Mouse (Mus musculus) MN1 (cell line): ENCODE measurements at regions not wholly inside any gene's neighbourhood (a gene's known extent, or its start where the extent isn't known, plus 50 kb on each side); places are given as distances from the start of the nearest gene placed in this dataset.

Source experiments
- DNase-seq: peaks from one replicate; pipeline ENCODE4 v3.0.0-alpha.2; 2016; ENCODE audit warnings: low spot score

DNA sequence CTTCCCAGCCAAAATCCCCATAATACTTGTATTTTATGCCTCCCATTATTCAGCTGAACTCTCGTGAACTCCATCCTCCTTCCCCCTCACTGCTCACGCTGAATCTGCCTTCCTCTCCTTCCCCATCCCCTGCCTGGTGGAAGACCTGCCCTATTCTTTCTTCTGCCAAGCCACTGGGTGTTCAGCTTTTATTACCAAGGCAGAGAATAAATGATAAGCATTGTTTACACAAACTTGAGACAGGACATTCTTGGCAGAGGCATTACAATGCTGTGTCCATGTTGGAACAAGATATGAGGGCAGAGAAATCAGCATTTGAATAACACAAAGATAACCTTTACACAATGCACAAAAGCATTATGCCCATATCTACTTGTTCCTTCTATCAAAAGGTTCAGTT, 80.2 kb downstream of the Dhrs2 start:
- no peak for DNase-seq

DNA sequence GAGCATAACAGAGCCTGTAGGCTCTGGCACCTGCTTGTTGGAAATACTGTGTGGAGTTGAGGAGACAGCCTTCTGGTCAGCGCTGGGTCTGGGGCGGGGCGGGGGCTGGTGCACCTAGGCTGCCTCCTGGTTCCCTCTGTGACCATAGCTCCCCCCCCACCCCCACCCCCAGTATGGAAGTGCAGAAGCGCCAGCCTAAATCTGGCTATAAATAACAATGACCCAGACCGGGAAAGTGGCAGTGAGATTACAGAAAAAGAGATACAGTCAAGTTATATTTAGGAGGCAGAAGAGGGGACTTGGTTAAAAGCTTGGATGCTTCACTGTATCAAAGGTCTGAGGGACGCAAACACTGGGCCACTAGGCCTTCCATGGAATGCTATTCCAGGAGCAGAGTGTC, 91.8 kb downstream of the Dhrs2 start:
- no peak for DNase-seq

DNA sequence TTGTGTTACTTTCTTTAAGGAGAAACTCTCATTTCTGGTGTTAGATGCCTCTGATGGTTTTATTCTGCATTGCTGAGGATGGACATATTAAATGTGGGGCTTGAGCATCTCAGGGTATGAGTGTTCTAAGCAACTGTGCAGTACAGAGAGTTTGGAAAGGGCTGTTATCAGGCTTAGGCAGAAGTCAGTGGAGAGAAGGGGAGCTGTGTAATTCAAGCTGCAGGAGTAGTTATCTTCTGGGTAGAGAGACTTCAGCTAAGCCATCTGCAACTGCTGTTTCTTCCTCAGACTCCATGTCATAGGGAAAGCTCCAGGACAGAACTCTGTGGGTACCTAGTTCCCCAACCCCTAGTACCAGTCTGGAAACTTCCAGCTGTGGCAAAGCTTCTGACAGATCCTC, 102.1 kb downstream of the Dhrs2 start:
- no peak for DNase-seq

DNA sequence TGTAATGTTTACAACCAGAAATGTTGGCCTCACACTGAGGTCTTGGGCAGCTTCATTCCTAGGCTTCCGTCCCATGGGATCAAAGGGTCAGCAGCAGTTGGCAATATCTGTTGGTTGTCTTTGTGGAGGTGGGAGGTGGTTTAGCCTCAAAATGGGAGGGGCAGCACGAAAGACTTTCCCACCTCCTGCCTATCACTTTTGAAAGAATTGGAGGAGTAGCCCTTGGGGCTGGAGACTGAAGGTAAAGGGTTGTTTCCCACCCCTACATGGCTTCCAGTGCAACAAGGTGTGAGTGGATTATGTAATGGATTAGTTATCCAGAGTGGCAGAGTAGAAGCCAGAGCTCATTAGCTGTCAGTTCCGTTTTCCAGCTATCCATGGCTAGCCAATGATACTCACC, 102.5 kb downstream of the Dhrs2 start:
- DNase-seq, result no peak

DNA sequence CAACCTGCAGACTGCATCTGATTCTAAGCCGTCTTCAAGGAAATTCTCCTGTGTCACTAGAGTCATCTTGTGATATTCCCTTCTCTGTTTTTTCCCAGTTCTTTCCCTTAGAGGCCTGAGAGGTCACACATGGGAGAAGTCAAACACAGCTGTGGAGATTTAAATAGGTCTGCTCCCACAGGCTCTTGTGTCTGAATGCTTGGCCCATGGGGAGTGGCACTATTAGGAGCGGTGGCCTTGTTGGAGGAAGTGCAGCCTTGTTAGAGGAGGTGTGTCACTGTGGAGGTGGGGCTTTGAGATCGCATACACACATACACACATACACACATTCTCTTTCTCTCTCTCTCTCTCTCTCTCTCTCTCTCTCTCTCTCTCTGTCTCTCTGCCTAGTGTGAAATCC, 112.0 kb downstream of the Dhrs2 start:
- no peak for DNase-seq

DNA sequence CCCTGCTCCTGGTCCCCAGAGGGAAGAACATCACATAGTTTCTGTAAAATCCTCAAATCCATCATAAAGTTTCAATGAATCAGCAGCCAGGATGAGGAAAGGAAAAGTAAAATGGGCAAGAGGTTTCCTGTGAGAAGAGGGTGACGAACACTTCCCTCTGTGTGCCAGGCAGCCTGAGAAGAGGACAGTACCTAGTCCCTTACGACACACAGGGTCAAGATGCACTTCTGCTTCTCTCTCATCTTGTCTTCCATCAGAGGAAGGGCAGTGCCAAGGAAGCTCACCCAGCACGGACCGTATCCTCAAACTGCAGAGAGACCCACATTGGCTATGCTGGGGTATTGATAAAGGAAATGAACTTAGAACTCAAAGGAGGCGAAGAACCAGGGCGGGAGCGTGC, 112.5 kb downstream of the Dhrs2 start:
- no peak for DNase-seq

DNA sequence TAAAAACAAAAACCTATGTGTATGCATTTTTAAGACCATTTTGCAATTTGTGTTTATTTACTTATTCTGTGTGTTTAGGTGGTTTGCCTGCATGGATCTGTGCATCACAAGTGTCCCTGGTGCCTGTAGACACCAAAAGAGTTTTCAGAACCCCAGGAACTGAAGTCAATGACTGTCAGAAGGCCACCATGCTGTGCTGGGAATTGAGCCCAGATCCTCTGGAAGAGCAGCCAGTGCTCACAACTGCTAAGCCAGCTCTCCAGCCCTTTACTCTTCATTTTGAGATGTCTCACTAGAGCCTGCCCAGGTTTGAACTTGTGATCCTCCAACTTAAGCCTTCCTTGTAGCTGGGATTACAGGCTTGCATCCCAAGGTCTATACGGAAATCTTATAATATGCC, 113.8 kb downstream of the Dhrs2 start:
- DNase-seq, result no peak

DNA sequence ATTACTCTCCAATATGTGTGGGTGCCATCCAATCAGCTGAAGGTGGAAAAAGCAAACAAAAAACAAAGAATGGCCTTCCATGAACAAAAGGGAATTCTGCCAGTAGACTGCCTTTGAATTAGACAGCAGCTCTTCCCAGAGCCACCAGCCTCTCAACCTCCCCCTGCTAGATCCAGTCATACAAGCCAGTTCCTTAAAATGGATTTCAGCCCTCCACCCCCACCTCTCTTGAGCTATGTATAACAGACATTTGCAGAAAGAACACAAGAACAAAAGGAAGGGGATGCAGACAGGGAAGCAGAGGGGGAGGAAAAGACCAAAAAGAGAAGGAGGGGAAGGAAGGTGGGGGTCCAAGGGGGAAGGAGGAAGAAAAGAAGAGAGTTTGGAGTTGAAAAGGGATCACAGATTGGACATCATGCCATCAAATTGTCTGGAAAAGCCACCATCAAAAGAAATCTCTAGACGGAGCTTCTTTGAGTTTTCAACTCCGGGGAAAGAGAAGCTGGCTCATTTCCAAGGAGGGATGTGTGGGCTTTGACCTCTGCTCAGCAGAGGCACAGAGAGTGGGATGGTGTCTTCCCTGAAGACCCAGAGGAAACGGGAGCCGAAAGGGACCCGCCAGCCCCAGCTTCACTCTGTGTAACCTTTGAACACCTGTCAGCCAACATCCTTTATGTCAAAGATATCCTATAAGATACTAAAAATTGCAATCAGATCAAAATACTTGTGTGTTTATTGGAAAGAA, 114.8 kb downstream of the Dhrs2 start:
- DNase-seq, result no peak

DNA sequence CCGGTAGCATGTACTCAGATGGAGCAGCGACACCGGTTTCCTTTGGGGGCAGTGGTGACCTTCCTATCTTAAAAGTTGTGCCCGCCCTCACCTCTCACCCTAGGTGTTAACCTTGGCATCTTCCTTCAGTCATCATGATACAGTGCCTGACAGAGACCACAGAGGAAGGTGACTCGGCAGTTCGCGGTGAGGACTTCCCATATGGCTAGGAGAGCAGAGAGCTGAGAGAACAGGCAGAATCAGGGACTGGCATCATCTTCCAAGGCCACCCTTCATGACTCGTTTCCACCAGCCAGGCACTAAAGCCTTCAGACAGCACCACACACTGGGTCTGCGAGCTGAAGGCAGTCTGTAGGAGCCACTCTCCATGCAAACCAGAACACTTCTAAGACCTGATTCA, 116.2 kb downstream of the Dhrs2 start:
- DNase-seq, result no peak

DNA sequence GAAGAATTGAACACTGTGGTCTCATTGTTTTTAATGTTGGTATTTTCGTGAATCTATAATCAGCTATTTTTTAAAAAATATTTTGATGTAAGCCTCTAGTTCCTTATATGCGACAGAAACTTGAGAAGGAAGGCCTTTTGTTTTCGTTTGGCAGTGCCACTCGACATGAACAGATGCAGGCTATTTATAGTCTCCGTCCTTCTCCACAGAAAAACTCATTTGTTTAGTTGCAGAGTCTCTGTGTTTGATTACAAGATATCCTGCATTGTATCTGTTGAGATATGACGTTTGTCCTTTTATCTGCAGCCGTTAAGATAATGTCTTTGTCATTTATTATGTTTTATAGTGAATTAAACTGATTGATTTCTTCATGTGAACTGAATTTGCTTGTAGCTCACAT, 116.7 kb downstream of the Dhrs2 start:
- DNase-seq, result no peak

DNA sequence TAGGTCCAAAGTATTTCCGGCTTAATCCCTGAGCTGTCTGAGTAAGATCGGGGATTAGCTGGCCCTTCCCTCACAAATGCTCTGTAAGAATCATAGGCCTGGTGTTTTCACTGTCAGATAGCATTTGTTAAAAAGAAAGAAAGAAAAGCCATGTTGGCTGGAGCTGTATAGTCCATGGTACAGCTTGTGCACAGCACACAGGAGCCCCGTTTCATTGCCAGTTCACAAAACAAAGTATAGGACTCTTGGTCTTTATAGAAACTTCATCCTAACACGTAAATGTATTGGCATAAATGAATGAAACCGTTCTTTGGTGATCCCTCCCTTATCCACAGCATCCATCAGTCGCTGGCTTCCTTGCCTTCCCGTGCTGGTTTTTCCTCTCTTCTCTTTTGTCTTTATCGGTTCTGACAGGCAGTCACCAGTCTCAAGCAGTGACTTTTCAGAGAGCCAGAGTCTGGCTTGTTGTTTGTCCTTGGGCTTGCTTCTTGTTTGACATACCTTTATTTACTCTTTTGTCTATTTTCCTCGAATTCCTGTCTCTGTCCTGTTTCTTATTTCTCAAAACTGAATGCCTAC, 117.3 kb downstream of the Dhrs2 start:
- DNase-seq, result peak; percentile 11

DNA sequence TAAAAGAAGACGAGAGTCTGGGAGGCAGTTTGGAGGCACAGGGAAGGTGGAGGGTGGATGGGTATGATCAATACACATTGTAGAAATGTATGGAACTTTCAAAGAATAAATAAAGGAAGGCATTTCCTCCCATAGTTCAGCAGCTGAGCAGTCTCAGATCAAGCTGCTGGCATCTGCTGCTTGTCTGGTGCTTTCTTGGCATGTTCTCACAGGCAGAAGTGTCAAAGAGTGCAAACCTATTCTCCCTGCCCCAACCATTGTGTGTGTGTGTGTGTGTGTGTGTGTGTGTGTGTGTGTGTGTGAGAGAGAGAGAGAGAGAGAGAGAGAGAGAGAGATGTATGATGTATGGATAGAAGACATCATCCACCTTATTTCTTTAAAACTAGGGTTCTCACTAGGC, 121.5 kb downstream of the Dhrs2 start:
- no peak for DNase-seq

DNA sequence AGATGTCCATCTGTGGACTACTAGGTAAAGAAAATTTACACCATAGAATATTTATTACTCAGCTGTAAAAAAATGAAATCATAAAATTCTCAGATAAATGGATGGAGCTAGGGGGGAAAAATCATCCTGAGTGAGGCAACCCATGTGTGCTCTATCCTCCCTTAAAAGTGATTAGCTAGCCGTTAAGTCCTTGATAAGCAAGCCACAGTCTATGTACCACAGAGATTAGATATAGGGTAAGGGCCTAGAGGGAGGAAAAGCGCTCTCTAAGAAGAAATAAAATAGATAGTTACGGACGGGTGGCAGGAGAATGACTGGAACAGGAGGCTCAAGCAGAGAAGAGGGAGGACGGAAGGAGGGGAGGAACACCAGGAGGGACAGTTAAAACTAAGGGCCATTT, 122.1 kb downstream of the Dhrs2 start:
- no peak for DNase-seq

DNA sequence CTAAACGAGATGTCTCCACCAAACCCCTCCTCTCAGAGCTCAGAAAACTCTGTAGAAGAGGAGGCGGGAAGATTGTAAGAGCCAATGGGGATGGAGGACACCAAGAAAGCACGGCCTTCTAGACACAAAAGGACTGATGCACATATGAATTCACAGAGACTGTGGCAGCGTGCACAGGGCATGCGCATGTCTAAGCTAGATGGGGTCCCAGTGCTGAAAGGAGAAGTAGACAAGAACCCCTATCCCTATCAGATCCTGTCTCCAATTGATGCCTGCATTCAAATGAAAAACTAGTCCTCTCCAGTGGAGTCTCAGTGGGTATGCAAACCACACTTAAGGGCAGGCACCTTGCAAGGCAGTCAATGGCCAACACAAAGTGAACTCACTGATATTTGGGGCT, 123.3 kb downstream of the Dhrs2 start:
- DNase-seq, result no peak

DNA sequence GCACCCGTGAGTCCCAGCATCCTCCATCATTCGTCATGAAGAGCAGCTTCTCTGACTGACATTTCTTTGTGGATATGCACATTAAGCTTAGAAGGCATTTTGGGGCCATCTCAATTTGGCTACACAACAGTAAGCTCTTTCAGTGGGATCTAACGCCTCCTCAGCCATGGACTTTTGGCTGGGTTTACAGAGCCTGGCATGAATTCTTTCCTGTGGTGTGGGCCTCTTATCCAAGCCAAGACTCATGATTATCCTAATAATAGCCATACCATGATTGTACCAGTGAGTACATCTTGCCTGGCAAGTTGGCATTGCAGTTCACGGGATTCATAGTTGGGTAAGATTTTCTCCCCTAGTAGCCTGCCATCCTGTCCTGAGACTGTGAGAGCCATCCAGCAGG, 126.3 kb downstream of the Dhrs2 start:
- no peak for DNase-seq

DNA sequence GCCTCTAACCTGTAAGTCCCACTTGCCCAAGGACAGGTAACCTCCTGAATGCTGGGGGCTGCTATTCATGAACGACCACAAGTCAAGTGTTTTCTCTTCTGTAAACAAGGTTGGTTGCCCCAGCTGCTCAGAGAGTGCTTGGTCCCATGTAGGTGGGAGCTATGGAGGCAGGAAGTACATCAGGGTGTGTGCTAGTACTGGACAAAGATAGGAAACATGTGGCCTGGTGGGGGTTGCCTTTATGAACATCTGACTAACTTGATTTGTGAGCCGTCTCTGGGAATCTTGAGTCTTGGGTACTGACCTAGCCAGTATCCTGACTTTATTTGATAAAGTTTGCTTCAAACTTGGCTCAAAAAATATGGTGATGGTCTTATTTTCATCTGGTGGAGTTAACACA, 121.3 kb upstream of the Dhrs4 start:
- DNase-seq, result no peak

DNA sequence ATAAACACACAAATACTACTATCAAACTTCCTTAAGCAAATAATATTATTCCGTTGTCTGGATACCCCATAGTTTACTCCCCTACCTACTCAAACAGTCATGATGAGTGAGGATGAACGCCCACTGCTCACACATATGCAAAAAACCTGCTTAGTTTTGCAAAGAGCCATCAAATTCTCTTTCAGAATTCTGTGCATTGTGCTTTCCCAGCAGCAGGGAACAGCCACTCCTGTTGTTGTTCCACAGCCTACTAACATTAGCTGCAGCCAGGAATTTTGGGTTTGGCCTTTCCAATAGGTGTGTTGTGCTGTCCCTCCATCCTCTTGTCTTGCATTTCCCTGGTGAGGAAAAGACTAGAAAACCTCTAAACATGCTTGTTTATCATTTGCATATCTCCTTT, 120.1 kb upstream of the Dhrs4 start:
- no peak for DNase-seq

DNA sequence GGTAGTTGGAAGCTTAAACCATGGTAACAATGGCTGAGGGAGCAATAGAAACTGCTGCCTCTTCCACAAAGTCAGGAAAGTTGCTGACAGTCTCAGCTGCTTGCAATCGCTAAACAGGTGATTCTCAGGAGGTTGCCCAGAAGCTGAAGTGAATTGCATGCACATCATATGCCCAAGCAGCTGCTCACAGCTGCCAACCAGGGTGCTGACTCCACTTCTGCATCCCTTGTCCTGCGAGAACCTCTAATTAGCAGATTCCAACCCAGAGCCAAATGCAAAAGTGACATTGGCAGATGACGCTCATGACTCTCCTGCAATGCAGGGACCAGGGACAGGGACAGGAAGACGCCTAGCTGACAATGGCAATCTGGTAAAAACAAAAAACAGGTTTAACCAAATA, 116.2 kb upstream of the Dhrs4 start:
- no peak for DNase-seq

DNA sequence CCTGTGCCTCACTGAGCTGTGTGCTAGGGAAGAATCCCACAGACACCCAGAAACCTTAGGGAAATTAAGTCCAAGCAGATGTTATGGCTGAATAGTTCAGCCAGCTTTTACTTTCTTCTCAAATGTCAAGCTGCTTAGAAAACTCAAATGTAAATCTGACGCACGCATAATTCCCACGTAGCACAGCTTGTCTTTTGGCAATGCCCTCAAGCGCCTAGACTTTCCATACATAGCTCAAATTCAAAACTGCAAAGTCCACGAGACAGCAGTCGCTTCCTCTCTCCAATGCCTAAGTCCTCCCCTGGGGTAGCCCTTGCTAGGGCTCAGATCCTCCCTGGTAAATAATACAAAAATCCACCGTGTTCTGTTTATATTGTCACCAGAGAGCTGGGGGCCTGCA, 115.8 kb upstream of the Dhrs4 start:
- DNase-seq, result no peak

DNA sequence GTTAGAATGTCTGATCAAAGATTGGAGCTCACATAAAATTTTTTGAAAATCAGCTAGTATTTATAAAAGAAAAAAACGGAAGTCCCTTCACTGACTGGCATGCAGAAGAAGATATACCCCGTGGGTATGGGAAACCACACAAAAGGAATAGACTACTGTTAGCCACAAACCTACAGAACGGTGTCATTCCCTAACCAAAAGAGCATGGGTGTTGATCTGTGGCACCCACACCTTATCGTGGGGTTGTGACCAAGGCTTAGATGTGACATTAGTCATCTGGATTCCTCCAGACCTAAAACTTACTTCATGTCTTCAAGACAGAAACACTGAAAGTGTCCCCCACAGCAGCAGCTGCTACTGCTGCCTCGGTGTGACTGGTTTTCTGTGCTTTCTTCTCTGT, 108.2 kb upstream of the Dhrs4 start:
- no peak for DNase-seq

DNA sequence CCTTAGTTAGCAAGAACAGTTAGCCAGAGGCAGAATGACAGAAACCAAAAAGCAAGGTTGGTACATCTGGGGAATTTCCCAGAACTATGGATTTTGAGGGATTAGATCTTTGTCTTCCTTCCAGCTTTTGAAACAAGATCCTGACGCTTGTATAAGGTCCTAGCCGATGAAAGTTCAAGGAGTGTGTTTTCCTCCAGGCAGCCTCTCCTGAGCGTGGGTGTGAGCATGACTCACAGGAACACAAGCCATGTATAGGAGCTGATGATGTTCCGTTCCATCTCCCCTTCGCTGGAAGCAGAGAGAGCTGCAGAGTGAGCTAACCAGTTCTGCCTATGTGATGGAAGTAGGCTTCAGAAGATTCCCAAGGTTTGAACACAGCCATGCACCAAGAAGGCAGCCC, 105.6 kb upstream of the Dhrs4 start:
- no peak for DNase-seq

DNA sequence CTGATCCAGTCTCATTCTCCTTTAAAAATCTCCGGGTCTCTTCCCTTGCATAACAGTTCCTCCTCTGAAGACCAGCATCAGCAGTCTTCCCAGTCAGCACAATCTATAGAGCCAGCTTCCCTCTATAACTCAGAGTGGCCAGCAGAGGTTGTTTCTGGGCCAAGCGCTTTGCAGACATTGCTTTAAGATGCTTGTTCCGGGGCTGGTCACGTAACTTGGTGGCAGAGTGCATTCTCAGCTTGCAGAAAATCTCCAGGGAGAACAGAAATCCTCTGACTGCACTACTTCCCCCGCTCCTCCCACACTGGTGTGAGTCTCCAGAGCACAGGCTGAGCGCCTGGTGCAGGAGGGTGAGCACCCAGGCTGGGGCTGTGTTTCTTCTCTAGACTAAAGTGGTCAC, 91.8 kb upstream of the Dhrs4 start:
- DNase-seq, result peak; percentile 72

DNA sequence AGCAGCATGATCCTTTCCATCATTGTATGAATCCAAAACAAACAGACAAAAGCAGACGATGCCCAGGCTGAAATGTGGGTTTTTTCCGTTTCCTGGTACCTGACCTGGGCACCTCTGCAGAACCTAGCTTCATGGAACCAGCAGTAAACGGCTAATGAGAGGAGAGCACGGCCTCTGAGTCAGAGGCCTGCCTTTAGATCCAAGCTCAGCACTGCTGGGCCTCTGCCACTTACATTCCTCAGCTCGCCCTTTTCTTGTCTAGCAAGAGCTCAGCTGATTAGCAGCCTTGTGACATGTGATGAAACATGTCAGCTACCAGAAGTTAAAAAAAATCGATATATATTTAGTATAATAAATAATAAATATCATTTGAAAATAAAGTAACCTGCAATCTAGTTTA, 91.2 kb upstream of the Dhrs4 start:
- DNase-seq, result peak; percentile 19

DNA sequence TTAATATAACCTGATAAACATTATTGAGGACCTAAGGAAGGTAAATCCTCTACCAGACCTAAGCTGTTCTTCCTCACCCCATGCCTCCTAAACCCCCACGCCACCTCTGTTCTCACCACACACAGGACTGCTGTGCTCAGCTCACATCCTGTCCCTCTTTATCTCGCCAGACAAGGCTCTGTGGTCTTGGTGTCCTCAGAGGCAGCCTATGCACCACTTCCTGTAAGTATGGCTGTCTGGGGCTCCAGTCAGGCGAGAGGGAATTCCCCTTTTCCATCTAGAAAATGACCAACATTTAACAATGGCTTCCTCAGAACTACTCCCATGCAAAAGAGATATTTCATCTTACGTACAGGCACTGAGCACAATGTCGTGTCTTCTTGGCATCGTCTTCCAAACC, 86.2 kb upstream of the Dhrs4 start:
- DNase-seq, result no peak
